Mouse (Mus musculus): ENCODE data around the gene Cel. TPM values are rescaled to one million over a fixed set of nuclear protein-coding genes. Genes with fewer than 3 reads are reported as not detected.
A peak's percentile ranks its signal among the peaks of the same experiment; 100 is the strongest.

Cel gene
- polyA plus RNA-seq, 1 experiment from 2014 or later = not detected

DNA sequence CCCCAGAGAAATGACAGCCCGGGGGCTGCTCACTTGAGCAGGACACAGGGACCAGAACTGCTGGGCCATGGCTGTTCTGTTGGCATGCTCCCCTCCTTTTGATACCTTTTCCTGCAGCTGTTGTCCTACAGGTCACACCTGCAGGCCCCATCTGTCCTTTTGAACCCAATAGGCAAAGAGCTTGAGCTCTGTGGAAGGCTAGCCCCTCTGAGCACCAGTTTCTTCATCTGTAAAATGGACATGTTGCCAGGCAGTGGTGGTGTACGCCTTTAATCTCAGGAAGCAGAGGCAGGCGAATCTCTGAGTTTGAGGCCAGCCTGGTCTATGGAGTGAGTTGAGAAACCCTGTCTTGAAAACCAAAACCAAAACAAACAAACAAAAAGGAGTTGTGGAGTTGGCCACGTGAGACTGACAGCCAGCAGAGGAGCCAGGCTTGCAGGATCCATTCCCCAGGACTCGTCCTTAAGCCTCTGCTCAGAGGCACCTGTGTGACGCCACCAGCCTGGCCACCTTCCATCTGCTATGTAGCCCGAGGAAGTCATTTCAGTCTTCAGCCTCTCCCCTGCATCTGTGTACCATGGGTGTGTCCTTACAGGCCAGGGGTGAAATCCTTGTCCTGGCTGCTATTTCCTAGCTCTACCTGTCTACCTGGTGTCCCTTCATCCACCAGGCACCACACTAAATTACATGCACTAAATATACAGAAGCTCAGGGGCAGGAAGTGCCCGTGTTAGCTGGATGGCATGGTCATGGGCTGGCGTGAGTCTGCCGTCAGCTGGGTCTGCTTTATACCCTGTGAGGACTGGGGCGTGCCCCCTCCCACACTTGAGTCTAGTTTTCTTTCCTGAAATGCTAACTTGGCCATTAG lies 26.2 kb downstream of the Cel start:
- no peak overlapping the region for H3K4me3 ChIP-seq (ENCODE audit: low read depth, low read length)
- H3K4me1 ChIP-seq (ENCODE audit: insufficient read depth) = peaks cover 34% of the 10 kb centered on the region
- H3K36me3 ChIP-seq (replicated peaks; ENCODE audit: insufficient read depth, low read length) = no peaks in the 10 kb centered on the region
- H3K9me3 ChIP-seq (ENCODE audit: low read length) = no peaks in the 10 kb centered on the region
- 0 out of 2 replicates have a peak, but pooled peaks cover 4% of the 10 kb centered on the region for H3K27me3 ChIP-seq (ENCODE audit: insufficient read depth, low read length)
- H3K27ac ChIP-seq (ENCODE audit: low read depth) = no peak overlapping the region
- 72% methylated on average over 11 of the region's 11 CpGs for WGBS (ENCODE audit: insufficient replicate concordance)
- H3K4me2 ChIP-seq (ENCODE audit: low read depth, low read length) = no peak overlapping the region
- TF ChIP-seq CTCF (IDR thresholded peaks at IDR 0.05; ENCODE audit: low read depth) (no peak), EP300 (IDR thresholded peaks at IDR 0.05; ENCODE audit: low read depth) (no peak)
- H3K9ac ChIP-seq (replicated peaks) = no peak overlapping the region
- DNase-seq = no peak
- ATAC-seq = no peak

DNA sequence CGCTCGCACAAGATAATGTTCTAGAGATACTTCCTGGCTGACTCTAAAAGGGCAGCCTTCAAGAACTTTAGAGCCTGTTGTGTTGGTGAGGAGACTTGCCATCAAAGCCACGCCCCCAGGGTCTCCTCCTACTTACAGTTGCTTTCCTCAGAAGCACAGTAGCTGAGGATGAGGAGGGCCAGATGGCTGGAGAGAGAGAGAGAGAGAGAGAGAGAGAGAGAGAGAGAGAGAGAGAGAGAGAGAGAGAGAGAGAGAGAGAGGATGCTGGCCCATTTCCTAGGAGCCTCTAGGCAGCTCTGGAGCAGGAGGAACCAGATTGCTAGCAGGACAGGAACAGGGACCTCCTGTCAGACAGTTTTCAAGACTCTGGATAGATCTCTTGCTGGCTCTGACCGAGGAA lies 27.0 kb downstream of the Cel start:
- Histone ChIP-seq H3K4me3 (ENCODE audit: low read depth, low read length) (no peak overlapping the region), H3K4me1 (ENCODE audit: insufficient read depth) (peaks cover 34% of the 10 kb centered on the region), H3K27ac (ENCODE audit: low read depth) (no peak overlapping the region; the same call in 1 of the 2 replicates), H3K27me3 (ENCODE audit: insufficient read depth, low read length) (0 out of 2 replicates have a peak, but pooled peaks cover 4% of the 10 kb centered on the region), H3K9ac (replicated peaks) (no peak overlapping the region), H3K9me3 (ENCODE audit: low read length) (no peaks in the 10 kb centered on the region), H3K4me2 (ENCODE audit: low read depth, low read length) (no peak overlapping the region), H3K36me3 (replicated peaks; ENCODE audit: insufficient read depth, low read length) (no peaks in the 10 kb centered on the region)
- no peak for ATAC-seq
- DNase-seq = no peak
- 78% methylated on average over 4 of the region's 4 CpGs for WGBS (ENCODE audit: insufficient replicate concordance)
- no peak for TF ChIP-seq EP300 (IDR thresholded peaks at IDR 0.05; ENCODE audit: low read depth)

DNA sequence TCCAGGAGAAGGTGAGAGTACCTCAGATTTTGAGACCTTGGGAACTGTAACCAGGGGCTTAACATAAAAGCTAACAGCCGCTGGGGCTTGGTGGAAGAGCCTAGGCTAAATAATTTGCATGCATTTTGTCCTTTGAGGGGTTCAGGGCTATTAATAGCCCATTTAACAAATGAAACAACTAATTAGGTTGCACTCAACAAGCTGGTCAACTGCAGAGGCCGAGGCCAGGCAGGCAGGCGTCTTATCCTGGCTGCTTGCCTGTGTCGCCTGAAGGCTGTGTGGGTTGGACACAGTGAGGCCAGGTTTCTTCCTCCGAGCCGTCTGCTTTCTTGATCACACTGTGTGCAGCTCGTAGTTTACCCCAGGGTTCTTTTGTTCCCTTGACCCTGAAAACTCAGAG lies 27.6 kb downstream of the Cel start:
- peak overlapping the region; percentile 29; the same call in 1 of the 2 replicates for H3K27ac ChIP-seq (ENCODE audit: low read depth)
- no peak overlapping the region for H3K9ac ChIP-seq (replicated peaks)
- TF ChIP-seq CTCF (IDR thresholded peaks at IDR 0.05; ENCODE audit: low read depth) (no peak), EP300 (IDR thresholded peaks at IDR 0.05; ENCODE audit: low read depth) (no peak)
- ATAC-seq (no peak), DNase-seq (no peak)
- 65% methylated on average over 7 of the region's 7 CpGs for WGBS (ENCODE audit: insufficient replicate concordance)
- H3K4me3 ChIP-seq (ENCODE audit: low read depth, low read length) = no peak overlapping the region
- no peaks in the 10 kb centered on the region for H3K9me3 ChIP-seq (ENCODE audit: low read length)
- H3K36me3 ChIP-seq (replicated peaks; ENCODE audit: insufficient read depth, low read length) = no peaks in the 10 kb centered on the region
- peaks cover 31% of the 10 kb centered on the region for H3K4me1 ChIP-seq (ENCODE audit: insufficient read depth)
- no peak overlapping the region for H3K4me2 ChIP-seq (ENCODE audit: low read depth, low read length)
- 0 out of 2 replicates have a peak, but pooled peaks cover 4% of the 10 kb centered on the region for H3K27me3 ChIP-seq (ENCODE audit: insufficient read depth, low read length)

DNA sequence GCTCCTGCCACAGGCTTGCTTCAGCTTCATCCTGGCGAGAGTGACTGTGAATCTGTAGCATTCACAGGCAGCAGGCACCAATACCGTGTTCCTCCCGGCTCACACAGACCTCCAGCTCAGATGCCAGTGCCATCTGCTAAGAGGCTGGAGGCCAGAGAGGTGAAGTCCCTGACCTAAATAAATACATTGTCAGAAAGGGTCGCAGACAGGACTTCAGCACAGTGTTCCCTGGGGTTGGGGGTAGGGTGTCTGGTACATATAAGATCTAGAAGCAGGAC lies 28.0 kb downstream of the Cel start:
- Histone ChIP-seq H3K27me3 (ENCODE audit: insufficient read depth, low read length) (0 out of 2 replicates have a peak, but pooled peaks cover 4% of the 10 kb centered on the region), H3K36me3 (replicated peaks; ENCODE audit: insufficient read depth, low read length) (no peaks in the 10 kb centered on the region), H3K4me3 (ENCODE audit: low read depth, low read length) (no peak overlapping the region), H3K27ac (ENCODE audit: low read depth) (peak overlapping the region; percentile 29; the same call in 1 of the 2 replicates), H3K9me3 (ENCODE audit: low read length) (no peaks in the 10 kb centered on the region), H3K4me1 (ENCODE audit: insufficient read depth) (peaks cover 27% of the 10 kb centered on the region), H3K9ac (replicated peaks) (no peak overlapping the region), H3K4me2 (ENCODE audit: low read depth, low read length) (no peak overlapping the region)
- TF ChIP-seq EP300 (IDR thresholded peaks at IDR 0.05; ENCODE audit: low read depth) (no peak), CTCF (IDR thresholded peaks at IDR 0.05; ENCODE audit: low read depth) (no peak)
- no peak for ATAC-seq
- DNase-seq = no peak
- 59% methylated on average over 4 of the region's 4 CpGs for WGBS (ENCODE audit: insufficient replicate concordance)

DNA sequence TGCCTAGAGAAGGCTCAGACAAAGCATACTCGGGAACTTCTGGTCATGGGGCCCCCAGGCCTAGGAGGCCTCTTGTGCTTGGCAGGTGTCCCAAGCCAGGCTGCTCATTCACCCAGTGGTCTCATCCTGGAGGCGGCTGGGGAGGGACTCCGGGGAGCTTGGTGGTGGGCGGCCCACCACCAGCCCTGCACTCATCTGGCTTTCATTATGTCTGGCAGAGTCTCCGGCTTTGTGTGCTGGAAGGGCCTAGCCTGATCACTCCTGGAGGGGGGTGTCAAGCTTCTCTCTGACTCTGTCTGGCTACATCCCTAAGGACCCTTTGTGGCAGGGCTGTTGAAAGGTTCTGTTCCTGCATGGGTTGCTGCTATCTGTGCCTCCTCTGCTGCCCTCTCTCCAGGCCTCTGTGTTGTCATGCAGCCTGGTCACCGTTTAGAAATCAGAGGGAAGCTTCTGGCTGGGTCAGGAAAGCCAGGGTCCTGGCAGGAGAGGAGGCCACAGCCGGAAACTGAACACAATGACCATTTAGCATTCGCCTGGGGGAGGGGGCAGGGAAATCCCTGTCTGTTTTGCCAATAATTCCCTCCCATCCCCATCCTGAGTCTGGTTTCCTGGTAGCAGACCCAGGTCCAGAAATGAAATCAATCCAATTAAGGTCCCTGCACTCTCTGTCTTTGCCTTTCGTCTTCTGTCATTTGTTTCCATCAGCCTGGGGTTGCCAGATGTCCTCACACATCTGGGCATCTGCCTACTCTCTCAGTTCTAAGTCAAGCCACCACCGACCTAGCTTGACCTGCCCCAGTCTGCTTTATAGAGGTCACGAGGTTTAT lies 28.6 kb downstream of the Cel start:
- no peak for ATAC-seq
- H3K4me2 ChIP-seq (ENCODE audit: low read depth, low read length) = peak overlapping the region; percentile 88

DNA sequence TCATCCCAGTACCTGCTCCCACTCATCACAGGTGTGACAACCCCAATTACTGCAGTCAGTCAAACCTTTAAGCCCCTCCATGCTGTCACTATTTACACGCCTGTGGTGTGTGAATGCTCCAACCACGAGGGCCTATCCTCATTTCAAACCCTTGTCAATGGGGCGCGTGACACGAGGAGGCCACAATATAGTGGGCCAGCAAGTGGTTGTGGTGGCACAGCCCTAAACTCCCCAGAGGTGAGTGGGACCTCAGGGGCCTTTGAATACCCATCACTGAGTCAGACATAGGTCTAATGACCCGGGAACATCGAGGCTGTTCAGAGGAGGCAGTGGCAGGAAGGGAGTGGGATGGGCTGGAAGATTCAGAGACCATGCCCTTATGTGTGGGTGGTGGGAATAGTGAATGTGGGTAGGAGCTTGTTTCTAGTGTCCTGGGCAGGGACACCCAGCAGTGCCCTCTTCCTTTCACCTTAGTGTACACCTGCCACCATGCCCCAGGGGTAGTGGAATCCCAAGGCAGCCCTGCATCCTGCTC lies 29.2 kb downstream of the Cel start:
- peak overlapping the region; percentile 64 for H3K9ac ChIP-seq (replicated peaks)
- H3K4me1 ChIP-seq (ENCODE audit: insufficient read depth) = peaks cover 16% of the 10 kb centered on the region
- H3K27me3 ChIP-seq (ENCODE audit: insufficient read depth, low read length) = 0 out of 2 replicates have a peak, but pooled peaks cover 4% of the 10 kb centered on the region
- H3K27ac ChIP-seq (ENCODE audit: low read depth) = peak overlapping the region; percentile 57
- no peaks in the 10 kb centered on the region for H3K36me3 ChIP-seq (replicated peaks; ENCODE audit: insufficient read depth, low read length)
- DNase-seq (no peak), ATAC-seq (no peak)
- peak overlapping the region; percentile 88 for H3K4me2 ChIP-seq (ENCODE audit: low read depth, low read length)
- H3K9me3 ChIP-seq (ENCODE audit: low read length) = no peaks in the 10 kb centered on the region
- WGBS (ENCODE audit: insufficient replicate concordance) = 65% methylated on average over 7 of the region's 7 CpGs
- peak overlapping the region; percentile 56 for H3K4me3 ChIP-seq (ENCODE audit: low read depth, low read length)
- no peak for TF ChIP-seq EP300 (IDR thresholded peaks at IDR 0.05; ENCODE audit: low read depth)
- TF ChIP-seq CTCF (IDR thresholded peaks at IDR 0.05; ENCODE audit: low read depth) = no peak

More for the DNA sequence above, 28.6 kb downstream of the Cel start:
- Histone ChIP-seq H3K27me3 (ENCODE audit: insufficient read depth, low read length) (0 out of 2 replicates have a peak, but pooled peaks cover 4% of the 10 kb centered on the region), H3K27ac (ENCODE audit: low read depth) (peak overlapping the region; percentile 57), H3K9ac (replicated peaks) (no peak overlapping the region), H3K4me3 (ENCODE audit: low read depth, low read length) (no peak overlapping the region), H3K9me3 (ENCODE audit: low read length) (no peaks in the 10 kb centered on the region), H3K4me1 (ENCODE audit: insufficient read depth) (peaks cover 23% of the 10 kb centered on the region), H3K36me3 (replicated peaks; ENCODE audit: insufficient read depth, low read length) (no peaks in the 10 kb centered on the region)
- TF ChIP-seq CTCF (IDR thresholded peaks at IDR 0.05; ENCODE audit: low read depth) = no peak
- TF ChIP-seq EP300 (IDR thresholded peaks at IDR 0.05; ENCODE audit: low read depth) = no peak
- 64% methylated on average over 11 of the region's 11 CpGs for WGBS (ENCODE audit: insufficient replicate concordance)
- DNase-seq = no peak
